ENCODE assay signal across 8 mouse cellular contexts in genomic region chr10:41385506-41386221, GRCm38 (mm10).
DNase-seq lines count a peak whose midpoint lies in the region; ATAC-seq and TF ChIP-seq lines count a peak whose summit lies in the region.

No protein-coding gene starts in this region.

- H3K27ac ChIP-seq in bone marrow, adult 2 months (ENCODE audit: control insufficient read depth, insufficient read depth, low read depth, low read length, poor library complexity): peak overlapping the region; percentile 87
- H3K27ac ChIP-seq in kidney, postnatal 0 days: no peak overlapping the region

- H3K4me2 ChIP-seq in kidney, postnatal 0 days (ENCODE audit: low read length): no peak overlapping the region

- H3K4me1 ChIP-seq in bone marrow, adult 2 months (ENCODE audit: control insufficient read depth, insufficient read depth, low read length): no peaks in the 10 kb centered on the region; the same call in 1 of the 2 replicates
- 0 out of 2 replicates have a peak, but pooled peaks cover 2% of the 10 kb centered on the region for H3K4me1 ChIP-seq in kidney, postnatal 0 days (replicated peaks; ENCODE audit: insufficient read depth, low read length)

- H3K9me3 ChIP-seq in kidney, postnatal 0 days (replicated peaks; ENCODE audit: low read length): no peaks in the 10 kb centered on the region

- no peak overlapping the region for H3K4me3 ChIP-seq in bone marrow, adult 2 months (replicated peaks; ENCODE audit: control insufficient read depth, low read depth, low read length)
- no peak overlapping the region for H3K4me3 ChIP-seq in kidney, postnatal 0 days (replicated peaks; ENCODE audit: low read depth, low read length)

- H3K27me3 ChIP-seq in kidney, postnatal 0 days (ENCODE audit: insufficient read depth, low read length): no peaks in the 10 kb centered on the region

- DNase-seq in left cerebral cortex, adult 11 months (ENCODE audit: low spot score): peak; percentile 6
- no peak for DNase-seq in left cerebral cortex, adult 18-20 months (ENCODE audit: low spot score in 2 of 2)
- DNase-seq in kidney, postnatal 0 days (ENCODE audit: low spot score): peak; percentile 26
- DNase-seq in thymus, postnatal 4 days: peak; percentile 77
- DNase-seq in urinary bladder, adult 2 months (ENCODE audit: low spot score): no peak
- no peak for DNase-seq in retina, embryonic 14.5 days (ENCODE audit: low spot score)

- WGBS in bone marrow, adult 2 months: 21% methylated on average over 15 of the region's 15 CpGs
- 49% methylated on average over 15 of the region's 15 CpGs for WGBS in kidney, postnatal 0 days

- no peaks in the 10 kb centered on the region for H3K36me3 ChIP-seq in kidney, postnatal 0 days (ENCODE audit: insufficient read depth, low read length)

- no peak for ATAC-seq in kidney, postnatal 0 days (replicated peaks; ENCODE audit: low FRiP score, low read depth)
- peak; percentile 99 for ATAC-seq in megakaryocyte, adult 5-6 weeks (ENCODE audit: poor library complexity, severe bottlenecking)

- no peak for TF ChIP-seq POLR2A in bone marrow, adult 2 months (IDR thresholded peaks at IDR 0.05; ENCODE audit: borderline replicate concordance, control insufficient read depth, low read depth, low read length)

- no peak for TF ChIP-seq CTCF in bone marrow, adult 2 months (IDR thresholded peaks at IDR 0.05; ENCODE audit: control insufficient read depth, insufficient read depth, low read length)
- TF ChIP-seq CTCF in kidney, postnatal 0 days (IDR thresholded peaks at IDR 0.05; ENCODE audit: low read depth): no peak

- no peak overlapping the region for H3K9ac ChIP-seq in kidney, postnatal 0 days (ENCODE audit: low read depth, low read length)

Comparison
In these comparisons a context has a peak if more than half of its experiments do, and no peak if none do; other contexts are left out.
1. DNase-seq: peak in left cerebral cortex, adult 11 months (single experiment), kidney, postnatal 0 days (single experiment) and thymus, postnatal 4 days (single experiment); none in left cerebral cortex, adult 18-20 months (0 of 2), urinary bladder, adult 2 months (single experiment) and retina, embryonic 14.5 days (single experiment).